Mouse (Mus musculus): ENCODE data around the gene Ccdc184.

DNA sequence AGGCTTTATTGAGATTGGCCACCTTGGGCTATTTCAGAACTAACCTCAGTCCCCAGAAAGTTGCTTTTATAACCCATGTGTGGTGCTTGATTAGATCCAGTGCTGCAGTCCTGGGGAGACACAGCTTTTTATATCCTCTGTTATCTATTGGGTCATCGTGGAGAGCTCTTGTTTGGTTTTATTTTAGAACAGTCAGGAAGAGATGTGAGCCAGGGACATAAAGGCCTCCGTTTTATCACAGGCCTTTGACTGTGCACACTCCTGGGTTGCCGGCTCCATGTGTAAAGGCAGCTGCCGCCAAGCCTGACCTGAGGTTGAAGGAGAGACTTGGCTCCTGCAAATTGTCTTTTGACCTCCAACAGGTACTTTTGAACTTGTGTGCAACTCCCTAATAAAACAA, 4.4 kb upstream of the Ccdc184 start:
- no peak for TF ChIP-seq CTCF (IDR thresholded peaks at IDR 0.05; ENCODE audit: low read depth)
- no peak for TF ChIP-seq EP300 (IDR thresholded peaks at IDR 0.05; ENCODE audit: low read depth)
